Mouse (Mus musculus) megakaryocyte progenitor cell, adult 5-6 weeks (primary cell): Measurements from ENCODE around the gene Gm28036. TPM values are rescaled to one million over a fixed set of nuclear protein-coding genes. Genes with fewer than 3 reads are reported as not detected.

Experiments
- total RNA-seq, 2 experiments: library from RNA; stranded (forward) in 1 of 2; stranded (reverse) in 1 of 2; fragments of 157-497, 149-512 nt in 1 of 2; fragments of 200-1000 nt in 1 of 2; gene quantifications; 2 replicates each; pipeline versions ENCODE4 v1.2.3 to v1.2.4; 2015 to 2017

Gm28036 gene
- total RNA-seq, 2 experiments from 2014 or later, result 6.4 to 23.1 TPM

Other genes with a start within 250 kb of the Gm28036 start
- 39.6 and 40.4 TPM in 2 replicates for gene Uqcc1, start 196.8 kb downstream of the Gm28036 start, total RNA-seq (2015)
- gene Uqcc1, start 196.8 kb downstream of the Gm28036 start, total RNA-seq (2017), result 51.5 and 55.1 TPM in 2 replicates
- not detected in 2 replicates for gene Gm15557, start 186.4 kb downstream of the Gm28036 start, total RNA-seq (2015)
- gene Gm15557, start 186.4 kb downstream of the Gm28036 start, total RNA-seq (2017), result not detected in 2 replicates
- gene Gdf5, start 181.7 kb downstream of the Gm28036 start, total RNA-seq (2015), result not detected in 2 replicates
- not detected in 2 replicates for gene Gdf5, start 181.7 kb downstream of the Gm28036 start, total RNA-seq (2017)
- 9.6 and 12.7 TPM in 2 replicates for gene Cep250, start 170.6 kb downstream of the Gm28036 start, total RNA-seq (2015)
- gene Cep250, start 170.6 kb downstream of the Gm28036 start, total RNA-seq (2017), result 30.7 and 44.6 TPM in 2 replicates
- 0.10 and 0.74 TPM in 2 replicates for gene 6430550D23Rik, start 119.1 kb downstream of the Gm28036 start, total RNA-seq (2015)
- gene 6430550D23Rik, start 119.1 kb downstream of the Gm28036 start, total RNA-seq (2017), result 0.20 and 0.92 TPM in 2 replicates
- gene Ergic3, start 119.0 kb downstream of the Gm28036 start, total RNA-seq (2015), result 206 and 246 TPM in 2 replicates
- 65.3 and 76.8 TPM in 2 replicates for gene Ergic3, start 119.0 kb downstream of the Gm28036 start, total RNA-seq (2017)
- not detected in 2 replicates for gene Fer1l4, start 74.1 kb downstream of the Gm28036 start, total RNA-seq (2015)
- gene Fer1l4, start 74.1 kb downstream of the Gm28036 start, total RNA-seq (2017), result not detected in 2 replicates
- gene Spag4, start 61.9 kb downstream of the Gm28036 start, total RNA-seq (2015), result 1.3 and 1.7 TPM in 2 replicates
- gene Spag4, start 61.9 kb downstream of the Gm28036 start, total RNA-seq (2017), result 2.6 and 3.3 TPM in 2 replicates
- 36.8 and 39.2 TPM in 2 replicates for gene Cpne1, start 15.1 kb downstream of the Gm28036 start, total RNA-seq (2015)
- 22.1 and 26.1 TPM in 2 replicates for gene Cpne1, start 15.1 kb downstream of the Gm28036 start, total RNA-seq (2017)
- gene Rbm12, start 15.1 kb downstream of the Gm28036 start, total RNA-seq (2015), result 34.4 and 44.8 TPM in 2 replicates
- 33.6 and 59.0 TPM in 2 replicates for gene Rbm12, start 15.1 kb downstream of the Gm28036 start, total RNA-seq (2017)
- gene Romo1, start 16.9 kb upstream of the Gm28036 start, total RNA-seq (2015), result 104 and 134 TPM in 2 replicates
- 13.2 and 27.2 TPM in 2 replicates for gene Romo1, start 16.9 kb upstream of the Gm28036 start, total RNA-seq (2017)
- gene Nfs1, start 17.1 kb upstream of the Gm28036 start, total RNA-seq (2015), result 54.3 and 71.4 TPM in 2 replicates
- gene Nfs1, start 17.1 kb upstream of the Gm28036 start, total RNA-seq (2017), result 32.4 and 35.0 TPM in 2 replicates
- 515 and 549 TPM in 2 replicates for gene Rbm39, start 53.1 kb upstream of the Gm28036 start, total RNA-seq (2015)
- gene Rbm39, start 53.1 kb upstream of the Gm28036 start, total RNA-seq (2017), result 502 and 605 TPM in 2 replicates
- gene Phf20, start 69.4 kb upstream of the Gm28036 start, total RNA-seq (2015), result 42.8 and 46.8 TPM in 2 replicates
- gene Phf20, start 69.4 kb upstream of the Gm28036 start, total RNA-seq (2017), result 53.8 and 61.2 TPM in 2 replicates
- gene Cnbd2, start 185.2 kb upstream of the Gm28036 start, total RNA-seq (2015), result 2.7 TPM in 2 replicates
- gene Cnbd2, start 185.2 kb upstream of the Gm28036 start, total RNA-seq (2017), result 3.6 and 4.9 TPM in 2 replicates
- 1.8 and 4.2 TPM in 2 replicates for gene Scand1, start 185.6 kb upstream of the Gm28036 start, total RNA-seq (2015)
- gene Scand1, start 185.6 kb upstream of the Gm28036 start, total RNA-seq (2017), result 5.6 and 17.2 TPM in 2 replicates